Mouse (Mus musculus) kidney, postnatal 25 days (tissue): ENCODE results near the gene Olfr352.

Experiments used
- DNase-seq, 2 experiments: peaks; one replicate each; pipeline ENCODE4 v3.0.0; 2021; ENCODE audit warnings: mixed read lengths in 2 of 2

The Olfr352 gene

GRCm38 (mm10) chr2:36868160-36868559 lies at the start of gene Olfr352:
Gene Olfr352 (plus strand): TSS chr2:36868460.
- DNase-seq: no peak

- DNase-seq: no peak
These were observed 22.2 kb upstream of the Olfr352 start, which contains the start of gene Olfr350 for GRCm38 (mm10) chr2:36846010-36846409. Gene Olfr350 (plus strand): TSS chr2:36846310.

GRCm38 (mm10) chr2:36862560-36862959 lies 5.7 kb upstream of the Olfr352 start, which contains the start of gene Olfr351:
Gene Olfr351 (minus strand): TSS chr2:36862660.
- DNase-seq: no peak

GRCm38 (mm10) chr2:36892836-36893235 lies 24.6 kb downstream of the Olfr352 start, which contains the start of gene Olfr353:
Gene Olfr353 (minus strand): TSS chr2:36892936.
- no peak for DNase-seq

- no peak for DNase-seq
These were observed 28.9 kb downstream of the Olfr352 start for GRCm38 (mm10) chr2:36897114-36897513.

GRCm38 (mm10) chr2:36905380-36905779 lies 37.1 kb downstream of the Olfr352 start, which contains the start of gene Olfr354:
Gene Olfr354 (plus strand): TSS chr2:36905680.
- DNase-seq: no peak
